Mouse (Mus musculus) neutrophil, adult 59 days (primary cell): ENCODE results near the gene Gpr137c. TPM values are rescaled to one million over a fixed set of nuclear protein-coding genes. Genes with fewer than 3 reads are reported as not detected.

Experiments used
- total RNA-seq, 2 experiments: library from RNA; stranded (reverse); gene quantifications; 1 replicate in 1 of 2; 2 replicates in 1 of 2; pipeline ENCODE4 v1.2.4; 2023

Gene Gpr137c
- total RNA-seq: 1 to 10 TPM; 4.1 to 5.6 TPM

GRCm38 (mm10) chr14:45219281-45220089 is at the start of gene Gpr137c:
Gene Gpr137c, plus strand, starts transcription at chr14:45219717.

GRCm38 (mm10) chr14:45220090-45220956 is 806 bp downstream of the Gpr137c start, which contains the start of gene Txndc16:
Gene Txndc16, minus strand, starts transcription at chr14:45220328.

DNA sequence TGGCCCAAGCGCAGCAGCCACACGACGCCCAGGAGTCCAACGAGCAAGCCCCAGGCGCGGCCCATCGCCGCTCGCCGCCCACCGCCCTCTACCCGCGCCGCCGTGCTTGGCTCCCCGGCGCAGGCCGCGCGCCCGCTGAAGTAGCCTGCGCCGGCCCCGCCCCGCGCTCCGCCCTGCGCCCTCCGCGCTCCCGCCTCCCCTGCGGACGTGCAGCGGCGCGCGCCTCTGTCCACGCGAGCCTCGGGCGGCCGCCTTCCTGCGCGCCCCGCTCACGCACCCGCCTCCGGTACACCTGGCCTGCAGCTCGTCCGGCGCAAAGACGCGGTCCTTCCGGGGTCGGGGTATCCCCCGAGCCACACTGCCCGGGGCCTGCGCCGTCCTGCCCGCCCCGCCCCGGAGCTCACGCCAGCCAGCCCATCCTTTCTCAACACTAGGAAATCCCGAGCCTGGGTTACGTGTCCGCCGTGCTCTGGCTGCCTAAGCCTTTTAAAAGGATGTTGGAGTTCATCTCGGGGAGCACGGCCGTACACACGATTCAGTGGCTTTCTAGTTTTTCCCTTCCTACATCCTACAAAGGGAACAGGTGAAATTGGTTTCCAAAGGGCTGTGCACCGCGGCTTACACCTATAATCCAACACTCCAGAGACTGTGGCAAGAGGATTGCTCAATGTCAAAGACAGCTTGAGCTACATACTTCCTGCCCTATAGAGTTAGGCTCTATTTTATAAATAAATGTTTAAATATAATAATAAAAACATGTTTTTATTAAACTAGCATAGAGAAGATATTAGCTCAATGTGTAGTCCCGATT is 99.1 kb downstream of the Gpr137c start, which contains the start of gene Ero1l:
Gene Ero1l (minus strand): TSS at position 346 of the 811 bp plus-strand sequence.

DNA sequence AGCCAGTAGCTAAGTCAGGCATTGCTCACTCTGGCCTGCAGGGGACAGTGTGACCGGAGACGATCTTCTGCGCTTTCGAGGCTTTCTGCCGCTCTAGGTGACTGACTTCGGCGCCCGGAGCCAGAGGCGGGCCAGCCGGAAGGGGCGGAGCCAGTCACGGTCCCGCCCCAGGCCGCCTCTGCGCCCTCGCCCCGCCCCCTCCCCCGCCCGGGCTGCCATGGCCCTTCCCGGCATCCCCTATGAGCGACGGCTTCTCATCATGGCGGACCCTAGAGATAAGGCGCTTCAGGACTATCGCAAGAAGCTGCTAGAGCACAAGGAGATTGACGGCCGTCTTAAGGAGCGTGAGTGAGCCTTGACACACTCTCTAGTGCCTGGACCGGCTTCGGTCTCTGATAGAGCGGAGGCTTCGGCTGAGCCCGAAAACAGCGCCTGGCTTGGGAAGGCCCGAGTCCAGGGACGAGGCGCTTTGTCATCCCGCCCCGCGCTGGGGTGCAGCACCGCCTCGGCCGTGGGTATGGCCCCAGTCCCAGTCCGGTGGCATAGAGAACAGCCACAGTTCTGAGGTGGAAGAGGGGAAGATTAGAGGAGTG is 110.2 kb downstream of the Gpr137c start, which contains the start of gene Psmc6:
Gene Psmc6 (plus strand): TSS at position 200 of the 593 bp plus-strand sequence.

Other genes starting within 250 kb of the Gpr137c start
- gene Ptger2, start 231.5 kb upstream of the Gpr137c start, total RNA-seq: 10 to 100 TPM; 27.7 to 40.3 TPM
- gene Txndc16, start 611 bp downstream of the Gpr137c start, total RNA-seq: 10 to 100 TPM; 17.9 to 22.8 TPM
- gene Ero1l, start 99.1 kb downstream of the Gpr137c start, total RNA-seq: 10 to 100 TPM; 60.4 to 67.9 TPM
- 10 to 100 TPM; 62.4 to 62.5 TPM for gene Psmc6, start 110.1 kb downstream of the Gpr137c start, total RNA-seq
- gene Styx, start 131.4 kb downstream of the Gpr137c start, total RNA-seq: 10 to 100 TPM; 10.9 to 12.4 TPM
- gene Gnpnat1, start 185.2 kb downstream of the Gpr137c start, total RNA-seq: 1 to 10 TPM; 4.6 to 6.6 TPM